Mouse (Mus musculus) midbrain, embryonic 12.5 days (tissue): ENCODE data around the gene Rpl13. TPM values are rescaled to one million over a fixed set of nuclear protein-coding genes. Genes with fewer than 3 reads are reported as not detected.

Experiments
- ATAC-seq: fragments of 200-750 bp; cut with Nextera tagmentation; 2 replicates; pipeline ENCODE4 v1.8.0; 2017; ENCODE audit warnings: low read depth, moderate TSS enrichment, moderate library complexity; ENCODE audit not compliant: low FRiP score
- H3K27ac ChIP-seq: fragments of 300-500 bp; sonication (generic); replicated peaks from 2 replicates; pipeline ENCODE4 v1.5.1; 2016; ENCODE audit warnings: mild to moderate bottlenecking
- H3K27me3 ChIP-seq: fragments of 300-500 bp; sonication (generic); 2 replicates; pipeline ENCODE4 v1.6.1; 2016; ENCODE audit warnings: mild to moderate bottlenecking
- H3K36me3 ChIP-seq: fragments of 300-500 bp; sonication (generic); 2 replicates; pipeline ENCODE4 v1.6.1; 2016
- H3K4me1 ChIP-seq: fragments of 300-500 bp; sonication (generic); 2 replicates; pipeline ENCODE4 v1.6.1; 2016
- H3K4me2 ChIP-seq: fragments of 300-500 bp; sonication (generic); replicated peaks from 2 replicates; pipeline ENCODE4 v1.6.1; 2016; ENCODE audit warnings: mild to moderate bottlenecking, moderate library complexity
- H3K4me3 ChIP-seq: fragments of 300-500 bp; sonication (generic); 2 replicates; pipeline ENCODE4 v1.5.1; 2016; ENCODE audit warnings: mild to moderate bottlenecking
- H3K9ac ChIP-seq: fragments of 300-500 bp; sonication (generic); replicated peaks from 2 replicates; pipeline ENCODE4 v1.6.1; 2016; ENCODE audit warnings: mild to moderate bottlenecking, moderate library complexity
- H3K9me3 ChIP-seq: fragments of 300-500 bp; sonication (generic); 2 replicates; pipeline ENCODE4 v1.6.1; 2016; ENCODE audit warnings: mild to moderate bottlenecking
- whole genome bisulfite sequencing: fragments of 180-500 bp; shearing (Covaris S2); methylation state at CpG from one replicate; pipeline ENCODE4 v1.1.7; 2016; 5-methylcytosine and 5-hydroxymethylcytosine counted together
- microRNA-seq: library from miRNA; unstranded; fragments of <30 nt; microRNA quantifications from one replicate; pipeline ENCODE4, GENCODE M21; 2017
- polyA plus RNA-seq: library from polyadenylated mRNA; unstranded; fragments of >200 nt; fragmentation: Nextera tagmentation; extraction: Ambion mirVana; gene quantifications from 2 replicates; pipeline ENCODE4 v1.2.1, GENCODE M21; 2016

The Rpl13 gene
- polyA plus RNA-seq, 1 experiment from 2014 or later: 1,075 TPM

DNA sequence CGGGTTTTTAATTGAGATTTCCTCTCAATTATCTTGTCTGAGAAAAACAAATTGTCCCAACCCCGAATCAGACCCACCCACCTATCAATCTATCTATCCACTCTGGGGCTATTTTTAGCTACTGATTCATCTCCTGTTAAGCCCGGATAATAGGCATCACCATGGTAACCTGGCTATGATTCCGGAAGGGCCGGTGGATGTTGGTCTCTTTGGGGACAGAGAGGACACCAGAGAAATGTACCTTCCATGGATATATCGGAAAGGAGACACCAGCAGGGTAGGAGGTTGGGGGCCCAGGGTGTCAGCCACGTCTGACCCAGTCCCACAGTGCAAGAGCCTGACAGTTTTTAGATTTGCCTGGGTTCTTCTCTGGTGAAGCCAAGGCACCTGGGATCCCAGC, 33.3 kb downstream of the Rpl13 start:
- no peak for ATAC-seq
- Histone ChIP-seq H3K4me3 (no peak overlapping the region), H3K27ac (peak overlapping the region; percentile 65), H3K9ac (no peak overlapping the region), H3K4me2 (peak overlapping the region; percentile 30), H3K36me3 (no peaks in the 10 kb centered on the region), H3K27me3 (no peaks in the 10 kb centered on the region; the same call in 1 of the 2 replicates), H3K4me1 (peaks cover 29% of the 10 kb centered on the region), H3K9me3 (peaks cover 3% of the 10 kb centered on the region; the same call in 1 of the 2 replicates)
- 15% methylated on average over 7 of the region's 7 CpGs for WGBS

DNA sequence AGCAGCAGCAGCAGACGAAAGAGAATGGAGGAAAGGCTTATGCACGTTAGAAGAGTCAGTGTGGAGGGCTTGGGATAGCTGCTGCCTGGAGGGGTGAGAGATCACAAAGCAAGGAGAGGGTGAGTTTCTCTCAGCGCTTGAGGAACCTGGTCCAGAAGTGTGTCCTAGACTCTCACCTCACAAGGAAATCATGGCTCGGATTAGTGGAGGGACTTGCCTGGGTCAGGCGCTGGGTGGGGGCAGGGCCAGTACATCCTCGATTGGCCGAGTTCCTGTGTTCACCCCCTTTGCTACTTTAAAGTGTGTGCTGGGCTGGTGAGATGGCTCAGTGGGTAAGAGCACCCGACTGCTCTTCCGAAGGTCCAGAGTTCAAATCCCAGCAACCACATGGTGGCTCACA, 33.7 kb downstream of the Rpl13 start:
- Histone ChIP-seq H3K4me2 (peak overlapping the region; percentile 30), H3K27ac (peak overlapping the region; percentile 65), H3K27me3 (no peaks in the 10 kb centered on the region; the same call in 1 of the 2 replicates), H3K9me3 (peaks cover 3% of the 10 kb centered on the region; the same call in 1 of the 2 replicates), H3K4me1 (peaks cover 29% of the 10 kb centered on the region), H3K4me3 (no peak overlapping the region), H3K36me3 (no peaks in the 10 kb centered on the region), H3K9ac (no peak overlapping the region)
- WGBS: 49% methylated on average over 9 of the region's 9 CpGs
- ATAC-seq: no peak

- H3K9ac ChIP-seq: no peak overlapping the region
- H3K27me3 ChIP-seq: no peaks in the 10 kb centered on the region; the same call in 1 of the 2 replicates
- H3K36me3 ChIP-seq: no peaks in the 10 kb centered on the region
- no peak overlapping the region for H3K27ac ChIP-seq
- no peak overlapping the region for H3K4me3 ChIP-seq
- peaks cover 3% of the 10 kb centered on the region; the same call in 1 of the 2 replicates for H3K9me3 ChIP-seq
- no peak for ATAC-seq
- H3K4me2 ChIP-seq: no peak overlapping the region
- 84% methylated on average over 9 of the region's 9 CpGs for WGBS
- H3K4me1 ChIP-seq: peaks cover 29% of the 10 kb centered on the region
Observed at GRCm38 (mm10) chr8:123136287-123136686, 34.1 kb downstream of the Rpl13 start.

DNA sequence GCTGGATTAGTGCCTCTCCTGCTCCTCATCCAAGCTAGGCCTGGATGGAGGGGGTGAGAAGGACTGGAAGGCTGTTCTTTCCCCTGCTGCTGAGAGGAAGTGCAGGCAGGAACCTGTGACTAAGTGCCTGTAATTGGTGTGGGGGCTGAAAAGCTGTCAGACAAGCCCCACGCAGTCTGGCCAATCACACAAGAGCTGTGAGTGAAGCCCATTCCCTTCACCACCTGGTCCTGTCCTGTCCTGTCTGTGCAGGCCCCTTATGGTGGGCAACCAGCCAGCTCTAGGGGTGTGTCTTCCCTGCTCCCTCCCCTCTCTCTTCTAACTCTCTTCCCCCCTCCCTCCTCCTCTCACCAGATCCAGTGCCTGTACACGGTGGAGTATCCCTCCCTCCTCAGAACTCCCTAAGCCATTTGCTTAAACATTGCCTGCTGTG, 35.5 kb downstream of the Rpl13 start:
- peaks cover 29% of the 10 kb centered on the region for H3K4me1 ChIP-seq
- peaks cover 3% of the 10 kb centered on the region; the same call in 1 of the 2 replicates for H3K9me3 ChIP-seq
- no peaks in the 10 kb centered on the region for H3K36me3 ChIP-seq
- WGBS: 25% methylated on average over 2 of the region's 2 CpGs
- H3K27me3 ChIP-seq: no peaks in the 10 kb centered on the region; the same call in 1 of the 2 replicates
- no peak overlapping the region for H3K4me2 ChIP-seq
- 0 out of 2 replicates have a peak, but pooled peaks have one; percentile 47 for ATAC-seq
- H3K27ac ChIP-seq: no peak overlapping the region; the same call in 1 of the 2 replicates
- H3K4me3 ChIP-seq: no peak overlapping the region
- H3K9ac ChIP-seq: no peak overlapping the region

DNA sequence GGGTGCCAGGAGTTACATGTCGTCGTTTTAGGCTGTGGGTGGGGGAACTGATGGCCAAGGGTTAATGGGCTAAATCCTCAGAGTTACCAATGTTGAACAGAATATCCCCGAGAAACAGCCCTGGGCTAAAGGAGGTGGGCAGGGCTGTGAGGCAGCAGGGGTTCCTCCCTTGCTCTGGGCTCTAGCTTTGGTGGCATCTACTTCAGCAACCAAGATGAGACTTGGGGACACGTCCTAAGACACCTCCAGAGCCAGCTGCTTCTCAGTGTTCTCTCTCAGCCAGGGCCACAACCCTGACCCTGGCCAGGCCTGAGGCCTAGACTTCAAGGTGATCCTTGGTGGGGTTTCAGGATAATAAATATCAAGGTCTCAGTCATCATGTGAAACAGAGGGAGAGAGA, 36.6 kb downstream of the Rpl13 start:
- Histone ChIP-seq H3K9me3 (no peaks in the 10 kb centered on the region), H3K36me3 (no peaks in the 10 kb centered on the region), H3K4me3 (no peak overlapping the region), H3K27ac (no peak overlapping the region), H3K4me2 (no peak overlapping the region), H3K27me3 (no peaks in the 10 kb centered on the region; the same call in 1 of the 2 replicates), H3K4me1 (peaks cover 29% of the 10 kb centered on the region), H3K9ac (no peak overlapping the region)
- 74% methylated on average over 4 of the region's 4 CpGs for WGBS
- ATAC-seq: no peak

DNA sequence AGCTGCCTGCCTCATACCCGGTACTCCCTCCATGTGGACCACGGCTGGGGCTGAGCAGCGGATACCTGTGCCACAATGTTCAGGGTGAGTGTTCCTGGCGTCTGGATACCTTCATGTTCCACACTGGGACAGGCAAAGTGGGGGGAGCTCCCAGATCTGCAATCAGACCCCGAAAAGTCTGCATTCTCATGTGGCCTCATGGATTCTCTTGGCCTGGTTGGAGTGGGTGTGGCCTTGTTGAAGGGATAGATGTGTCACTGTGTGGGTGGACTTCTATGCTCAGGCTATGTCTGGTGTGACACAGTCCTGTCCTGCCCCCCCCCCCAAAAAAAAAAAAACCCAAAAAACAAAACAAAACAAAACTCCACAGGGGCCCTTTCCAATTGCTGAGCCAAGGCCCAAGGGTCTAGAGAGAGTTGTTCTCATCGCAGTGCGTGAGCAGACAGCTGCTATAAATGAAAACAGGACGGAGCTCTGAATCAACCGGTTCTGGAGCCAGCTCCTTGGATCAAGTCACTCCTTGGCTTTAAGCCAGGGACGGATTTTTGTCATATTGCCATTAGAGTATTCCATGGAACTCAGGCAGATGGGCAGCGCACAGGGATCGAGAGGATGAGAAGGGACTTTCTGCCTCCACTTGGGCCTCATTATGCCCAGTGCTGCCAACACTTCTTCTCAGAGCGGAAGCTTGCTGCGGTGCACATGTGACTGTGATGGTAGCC, 39.8 kb downstream of the Rpl13 start:
- 87% methylated on average over 14 of the region's 14 CpGs for WGBS
- H3K27ac ChIP-seq: no peak overlapping the region
- no peaks in the 10 kb centered on the region for H3K9me3 ChIP-seq
- no peaks in the 10 kb centered on the region for H3K36me3 ChIP-seq
- no peak for ATAC-seq
- H3K27me3 ChIP-seq: no peaks in the 10 kb centered on the region; the same call in 1 of the 2 replicates
- peaks cover 14% of the 10 kb centered on the region; the same call in 1 of the 2 replicates for H3K4me1 ChIP-seq
- no peak overlapping the region for H3K4me2 ChIP-seq
- no peak overlapping the region for H3K9ac ChIP-seq
- H3K4me3 ChIP-seq: no peak overlapping the region

GRCm38 (mm10) chr8:123145279-123145678, 43.1 kb downstream of the Rpl13 start:
- Histone ChIP-seq H3K4me1 (no peaks in the 10 kb centered on the region), H3K9ac (no peak overlapping the region), H3K27me3 (no peaks in the 10 kb centered on the region), H3K4me2 (no peak overlapping the region), H3K27ac (no peak overlapping the region), H3K4me3 (no peak overlapping the region), H3K36me3 (no peaks in the 10 kb centered on the region), H3K9me3 (no peaks in the 10 kb centered on the region)
- ATAC-seq: no peak
- 55% methylated on average over 6 of the region's 6 CpGs for WGBS

DNA sequence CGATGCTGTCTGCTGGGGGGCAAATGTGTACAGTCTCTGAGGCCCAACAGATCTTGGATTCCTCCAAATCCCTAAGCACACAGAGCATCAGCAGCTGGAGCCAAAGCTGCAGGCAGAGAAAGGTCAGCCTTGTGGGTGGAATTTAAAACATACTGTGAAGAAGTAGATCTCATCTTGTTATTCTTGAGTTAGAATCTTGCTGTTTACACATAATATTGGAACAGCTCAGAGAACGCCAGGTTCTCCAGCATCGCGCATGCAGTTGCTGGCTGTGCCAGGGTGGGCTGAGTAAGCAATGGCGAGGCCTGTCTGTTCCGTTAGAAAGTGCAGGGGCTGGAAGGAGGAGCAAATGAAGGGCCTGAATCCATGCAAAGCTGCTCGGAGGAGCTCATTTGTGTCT, 44.2 kb downstream of the Rpl13 start:
- no peaks in the 10 kb centered on the region for H3K4me1 ChIP-seq
- WGBS: 76% methylated on average over 7 of the region's 7 CpGs
- H3K9me3 ChIP-seq: no peaks in the 10 kb centered on the region
- ATAC-seq: no peak
- H3K4me3 ChIP-seq: no peak overlapping the region
- H3K27me3 ChIP-seq: no peaks in the 10 kb centered on the region
- no peaks in the 10 kb centered on the region for H3K36me3 ChIP-seq
- no peak overlapping the region for H3K4me2 ChIP-seq
- H3K9ac ChIP-seq: no peak overlapping the region
- peak overlapping the region; percentile 25; the same call in 1 of the 2 replicates for H3K27ac ChIP-seq

DNA sequence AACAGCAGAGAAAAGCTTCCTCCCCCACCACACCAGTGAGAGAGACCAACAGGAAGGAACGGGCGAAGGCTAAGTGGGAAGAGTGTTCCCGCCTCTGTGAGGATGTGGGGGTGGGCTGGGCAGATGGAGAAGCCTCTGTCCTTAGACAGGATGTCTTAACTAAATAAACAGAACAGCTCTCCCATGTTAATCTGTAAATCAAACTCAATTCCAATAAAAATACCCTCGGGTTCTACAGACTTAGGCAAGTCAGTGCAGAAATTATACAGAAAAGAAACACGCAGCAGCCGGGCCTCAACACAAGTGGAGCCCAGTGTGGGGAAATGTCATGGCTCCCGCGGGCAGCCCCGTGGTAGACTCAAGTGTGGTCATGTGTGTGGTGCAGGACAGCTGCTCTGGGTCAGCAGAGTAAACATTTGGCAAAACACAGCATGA, 48.6 kb downstream of the Rpl13 start:
- no peak overlapping the region for H3K27ac ChIP-seq
- H3K9me3 ChIP-seq: no peaks in the 10 kb centered on the region
- no peak overlapping the region for H3K4me3 ChIP-seq
- 81% methylated on average over 9 of the region's 9 CpGs for WGBS
- no peaks in the 10 kb centered on the region for H3K27me3 ChIP-seq
- no peaks in the 10 kb centered on the region for H3K4me1 ChIP-seq
- H3K9ac ChIP-seq: no peak overlapping the region
- no peak for ATAC-seq
- H3K4me2 ChIP-seq: no peak overlapping the region
- no peaks in the 10 kb centered on the region for H3K36me3 ChIP-seq

Small RNAs within 50 kb of the gene (microRNA-seq; reads per million reads assigned to microRNA genes)
- not detected for gene Mir7079
- not detected for gene Mir7080

Other genes with a start within 250 kb of the Rpl13 start
- gene Ankrd11, start 60.1 kb upstream of the Rpl13 start, polyA plus RNA-seq: 64.9 and 66.5 TPM in 2 replicates
- gene Spg7, start 39.4 kb upstream of the Rpl13 start, polyA plus RNA-seq: 58.7 and 67.9 TPM in 2 replicates
- 0.45 and 0.60 TPM in 2 replicates for gene Cpne7, start 15.0 kb downstream of the Rpl13 start, polyA plus RNA-seq
- gene Sult5a1, start 56.0 kb downstream of the Rpl13 start, polyA plus RNA-seq: 2.3 and 2.6 TPM in 2 replicates
- 0.56 TPM in 2 replicates for gene Dpep1, start 83.9 kb downstream of the Rpl13 start, polyA plus RNA-seq
- 158 and 171 TPM in 2 replicates for gene Chmp1a, start 110.4 kb downstream of the Rpl13 start, polyA plus RNA-seq
- 5.9 and 6.5 TPM in 2 replicates for gene Spata33, start 110.5 kb downstream of the Rpl13 start, polyA plus RNA-seq
- gene Cdk10, start 122.5 kb downstream of the Rpl13 start, polyA plus RNA-seq: 34.1 and 35.6 TPM in 2 replicates
- gene Spata2l, start 133.9 kb downstream of the Rpl13 start, polyA plus RNA-seq: 2.4 and 2.8 TPM in 2 replicates
- gene Zfp276, start 151.8 kb downstream of the Rpl13 start, polyA plus RNA-seq: 28.2 and 29.3 TPM in 2 replicates
- 39.3 and 43.7 TPM in 2 replicates for gene Vps9d1, start 152.0 kb downstream of the Rpl13 start, polyA plus RNA-seq
- gene Fanca, start 216.2 kb downstream of the Rpl13 start, polyA plus RNA-seq: 29.6 and 31.6 TPM in 2 replicates
- gene Spire2, start 230.4 kb downstream of the Rpl13 start, polyA plus RNA-seq: 27.7 and 28.6 TPM in 2 replicates